In genomic region chr7:44350957-44351711, GRCm38 (mm10) we compare ENCODE assay signal across 8 mouse cellular contexts. TPM values are rescaled to one million over a fixed set of nuclear protein-coding genes. Genes with fewer than 3 reads are reported as not detected.
DNase-seq lines count a peak whose midpoint lies in the region; ATAC-seq and TF ChIP-seq lines count a peak whose summit lies in the region.

No protein-coding gene starts in this region.

- no peaks in the 10 kb centered on the region for H3K79me2 ChIP-seq in MEL (ENCODE audit: control insufficient read depth, insufficient read depth, low read length, poor library complexity)

- no peaks in the 10 kb centered on the region for H3K27me3 ChIP-seq in MEL (ENCODE audit: control insufficient read depth in 1 of 2, insufficient read depth in 2 of 2, low read length in 2 of 2)
- peaks cover 60% of the 10 kb centered on the region for H3K27me3 ChIP-seq in forebrain, embryonic 15.5 days
- peaks cover 71% of the 10 kb centered on the region for H3K27me3 ChIP-seq in lung, embryonic 15.5 days
- H3K27me3 ChIP-seq in thymus, adult 2 months (ENCODE audit: control insufficient read depth, insufficient read depth, low read length): peaks cover 20% of the 10 kb centered on the region; the same call in 1 of the 2 replicates

- H3K4me2 ChIP-seq in forebrain, embryonic 15.5 days (replicated peaks): peak overlapping the region; percentile 47
- peak overlapping the region; percentile 63 for H3K4me2 ChIP-seq in lung, embryonic 15.5 days

- no peak overlapping the region for H3K27ac ChIP-seq in MEL (ENCODE audit: control insufficient read depth, low read depth, low read length)
- 0 out of 2 replicates have a peak overlapping the region, but pooled peaks have one; percentile 5 for H3K27ac ChIP-seq in forebrain, embryonic 15.5 days (replicated peaks)
- H3K27ac ChIP-seq in layer of hippocampus, adult 2 months: peak overlapping the region; percentile 75
- H3K27ac ChIP-seq in lung, embryonic 15.5 days: no peak overlapping the region
- H3K27ac ChIP-seq in olfactory bulb, adult 2 months (ENCODE audit: insufficient read depth, low read depth, low read length): peak overlapping the region; percentile 70
- no peak overlapping the region for H3K27ac ChIP-seq in thymus, adult 2 months (ENCODE audit: control insufficient read depth, insufficient read depth, low read length)

- WGBS in forebrain, embryonic 15.5 days: 3% methylated on average over 25 of the region's 25 CpGs
- WGBS in lung, embryonic 15.5 days: 5% methylated on average over 25 of the region's 25 CpGs
- 6% methylated on average over 25 of the region's 25 CpGs for WGBS in olfactory bulb, adult 2 months
- 6% methylated on average over 25 of the region's 25 CpGs for WGBS in thymus, adult 2 months

- TF ChIP-seq POLR2A in MEL (IDR thresholded peaks at IDR 0.05; ENCODE audit: control insufficient read depth in 1 of 2, insufficient read depth in 1 of 2, low read depth in 1 of 2, low read length in 2 of 2, poor library complexity in 1 of 2): no peak
- no peak for TF ChIP-seq POLR2A in olfactory bulb, adult 2 months (IDR thresholded peaks at IDR 0.05; ENCODE audit: insufficient read depth, low read depth, low read length)
- no peak for TF ChIP-seq POLR2A in thymus, adult 2 months (IDR thresholded peaks at IDR 0.05; ENCODE audit: control insufficient read depth, extremely low read depth, insufficient read depth, low read length, poor library complexity)

- H3K9ac ChIP-seq in MEL (ENCODE audit: control insufficient read depth, low read depth, low read length, poor library complexity, severe bottlenecking): no peak overlapping the region
- H3K9ac ChIP-seq in forebrain, embryonic 15.5 days (replicated peaks): peak overlapping the region; percentile 33
- peak overlapping the region; percentile 36 for H3K9ac ChIP-seq in lung, embryonic 15.5 days

- H3K4me3 ChIP-seq in MEL (ENCODE audit: control insufficient read depth in 1 of 2, insufficient read depth in 1 of 2, low read depth in 2 of 2, low read length in 2 of 2): no peak overlapping the region
- H3K4me3 ChIP-seq in forebrain, embryonic 15.5 days: peak overlapping the region; percentile 23
- peak overlapping the region; percentile 1; the same call in 1 of the 2 replicates for H3K4me3 ChIP-seq in layer of hippocampus, adult 2 months
- peak overlapping the region; percentile 28 for H3K4me3 ChIP-seq in lung, embryonic 15.5 days
- no peak overlapping the region for H3K4me3 ChIP-seq in olfactory bulb, adult 2 months (ENCODE audit: insufficient read depth, low read depth, low read length)
- no peak overlapping the region for H3K4me3 ChIP-seq in thymus, adult 2 months (ENCODE audit: control insufficient read depth, insufficient read depth, low read length)

- no peaks in the 10 kb centered on the region for H3K9me3 ChIP-seq in MEL (replicated peaks; ENCODE audit: insufficient read depth, low read length)
- H3K9me3 ChIP-seq in forebrain, embryonic 15.5 days: no peaks in the 10 kb centered on the region
- no peaks in the 10 kb centered on the region for H3K9me3 ChIP-seq in lung, embryonic 15.5 days

- 0 out of 4 replicates have a peak, but pooled peaks cover 0 to under 1% of the 10 kb centered on the region in 2 experiments for H3K36me3 ChIP-seq in MEL (ENCODE audit: control insufficient read depth in 1 of 2, insufficient read depth in 2 of 2, low read length in 2 of 2)
- H3K36me3 ChIP-seq in forebrain, embryonic 15.5 days: peaks cover 12% of the 10 kb centered on the region
- no peaks in the 10 kb centered on the region for H3K36me3 ChIP-seq in lung, embryonic 15.5 days
- no peaks in the 10 kb centered on the region for H3K36me3 ChIP-seq in thymus, adult 2 months (ENCODE audit: control insufficient read depth, insufficient read depth, low read length)

- DNase-seq in MEL (ENCODE audit: low read depth, low spot score): peak; percentile 76
- peak; percentile 84 for DNase-seq in heart, postnatal 4 days
- DNase-seq in layer of hippocampus, adult 2 months (ENCODE audit: low spot score in 2 of 2): peak; percentile 85 to 87
- peak; percentile 68 for DNase-seq in thymus, adult 2 months

- TF ChIP-seq RAD21 in MEL (IDR thresholded peaks at IDR 0.05; ENCODE audit: low read depth, low read length): peak; percentile 86

- TF ChIP-seq EP300 in MEL (IDR thresholded peaks at IDR 0.05; ENCODE audit: low read depth in 1 of 2, low read length in 2 of 2): no peak

- H3K4me1 ChIP-seq in MEL (ENCODE audit: control insufficient read depth in 1 of 2, insufficient read depth in 2 of 2, low read length in 2 of 2): peaks cover 0 to 11% of the 10 kb centered on the region in 2 experiments; a peak in 2 of 4 replicates
- peaks cover 34% of the 10 kb centered on the region for H3K4me1 ChIP-seq in forebrain, embryonic 15.5 days
- H3K4me1 ChIP-seq in lung, embryonic 15.5 days: peaks cover 31% of the 10 kb centered on the region
- H3K4me1 ChIP-seq in olfactory bulb, adult 2 months (ENCODE audit: control insufficient read depth, insufficient read depth, low read length): peaks cover 44% of the 10 kb centered on the region
- H3K4me1 ChIP-seq in thymus, adult 2 months (replicated peaks; ENCODE audit: control insufficient read depth, insufficient read depth, low read length): no peaks in the 10 kb centered on the region

- TF ChIP-seq CTCF in MEL (IDR thresholded peaks at IDR 0.05 in 2 of 3, conservative IDR thresholded peaks at IDR 0.05 in 1 of 3; ENCODE audit: control insufficient read depth in 1 of 3, insufficient read depth in 1 of 3, low read depth in 2 of 3, low read length in 3 of 3, poor library complexity in 1 of 3, severe bottlenecking in 1 of 3): peak; percentile 52 to 90 (median 80); a peak in 5 of 6 replicates
- peak; percentile 95 for TF ChIP-seq CTCF in layer of hippocampus, adult 2 months (conservative IDR thresholded peaks at IDR 0.05)
- TF ChIP-seq CTCF in olfactory bulb, adult 2 months (IDR thresholded peaks at IDR 0.05; ENCODE audit: insufficient read depth, low read depth, low read length): no peak
- no peak for TF ChIP-seq CTCF in thymus, adult 2 months (IDR thresholded peaks at IDR 0.05; ENCODE audit: borderline replicate concordance, control insufficient read depth, extremely low read depth, insufficient read depth, low read length, poor library complexity)

- peak; percentile 20; the same call in 1 of the 2 replicates for ATAC-seq in cerebellum, adult (ENCODE audit: insufficient number of reproducible peaks, low FRiP score, low TSS enrichment)
- peak; percentile 57 for ATAC-seq in forebrain, embryonic 15.5 days (replicated peaks)
- ATAC-seq in lung, embryonic 15.5 days (ENCODE audit: borderline replicate concordance, extremely low read depth, low FRiP score, low TSS enrichment): peak; percentile 46

TF ChIP-seq in MEL, 35 proteins besides CTCF, POLR2A, EP300 and RAD21 (continues in another document):
- TF ChIP-seq TAL1 (IDR thresholded peaks at IDR 0.05; ENCODE audit: low read length): no peak
- TF ChIP-seq MAZ (IDR thresholded peaks at IDR 0.05; ENCODE audit: low read depth, low read length): no peak
- no peak for TF ChIP-seq UBTF (IDR thresholded peaks at IDR 0.05; ENCODE audit: borderline replicate concordance, insufficient read depth, low read depth, low read length)

RNA-seq across cellular contexts. Expression of gene Syt3, which starts 32.8 kb away (rescaled TPM):
- 0.08 and 0.20 TPM in 2 replicates for total RNA-seq in MEL (2012; rRNA removed)
- under 1 TPM in 1 of 2 experiments, not detected in 1; 0.56 TPM for polyA plus RNA-seq in MEL (2012; ENCODE audit: insufficient read depth in 1 of 2, insufficient read length in 2 of 2, low read depth in 1 of 2, low replicate concordance in 2 of 2, missing spikeins in 1 of 2)
- 24.5 and 26.7 TPM in 2 replicates for polyA plus RNA-seq in forebrain, embryonic 15.5 days (2015; fragmentation: Nextera tagmentation; extraction: Ambion mirVana)
- 1 to 10 TPM in 1 of 2 experiments, under 1 TPM in 1; 0.88 to 1.4 TPM for total RNA-seq in heart, postnatal 4 days (2021)
- total RNA-seq in layer of hippocampus, adult 2 months (2021): 10 to 100 TPM; 89.4 to 95.9 TPM
- polyA plus RNA-seq in lung, embryonic 15.5 days (2015; fragmentation: Nextera tagmentation; extraction: Ambion mirVana): 2.1 and 2.3 TPM in 2 replicates
- not detected in 2 replicates for polyA plus RNA-seq in olfactory bulb, adult 2 months (2012; ENCODE audit: insufficient read depth, insufficient read length, low replicate concordance, missing spikeins)
- 2.5 and 2.7 TPM in 2 replicates for polyA plus RNA-seq in thymus, adult 2 months (2012; rRNA removed)

RNA-seq across cellular contexts. Expression of gene 1700008O03Rik, which starts 34.5 kb away (rescaled TPM):
- total RNA-seq in MEL (2012; rRNA removed): not detected in 2 replicates
- polyA plus RNA-seq in MEL (2012; ENCODE audit: insufficient read depth in 1 of 2, insufficient read length in 2 of 2, low read depth in 1 of 2, low replicate concordance in 2 of 2, missing spikeins in 1 of 2): under 1 TPM in 1 of 2 experiments, not detected in 1; 0.95 TPM
- polyA plus RNA-seq in forebrain, embryonic 15.5 days (2015; fragmentation: Nextera tagmentation; extraction: Ambion mirVana): 1.1 and 1.4 TPM in 2 replicates
- total RNA-seq in heart, postnatal 4 days (2021): not detected
- 1 to 10 TPM; 3.0 to 3.3 TPM for total RNA-seq in layer of hippocampus, adult 2 months (2021)
- 1.1 and 1.4 TPM in 2 replicates for polyA plus RNA-seq in lung, embryonic 15.5 days (2015; fragmentation: Nextera tagmentation; extraction: Ambion mirVana)
- polyA plus RNA-seq in olfactory bulb, adult 2 months (2012; ENCODE audit: insufficient read depth, insufficient read length, low replicate concordance, missing spikeins): not detected in 2 replicates
- polyA plus RNA-seq in thymus, adult 2 months (2012; rRNA removed): 1.8 and 2.1 TPM in 2 replicates

RNA-seq across cellular contexts. Expression of gene Shank1, which starts 41.1 kb away (rescaled TPM):
- 0.12 and 0.29 TPM in 2 replicates for total RNA-seq in MEL (2012; rRNA removed)
- polyA plus RNA-seq in MEL (2012; ENCODE audit: insufficient read depth in 1 of 2, insufficient read length in 2 of 2, low read depth in 1 of 2, low replicate concordance in 2 of 2, missing spikeins in 1 of 2): 1 to 10 TPM in 1 of 2 experiments, not detected in 1; 3.9 TPM
- 22.0 and 24.2 TPM in 2 replicates for polyA plus RNA-seq in forebrain, embryonic 15.5 days (2015; fragmentation: Nextera tagmentation; extraction: Ambion mirVana)
- 1 to 10 TPM; 3.5 to 4.6 TPM for total RNA-seq in heart, postnatal 4 days (2021)
- total RNA-seq in layer of hippocampus, adult 2 months (2021): 100 to 1,000 TPM; 647 to 698 TPM
- polyA plus RNA-seq in lung, embryonic 15.5 days (2015; fragmentation: Nextera tagmentation; extraction: Ambion mirVana): 0.96 and 1.1 TPM in 2 replicates
- polyA plus RNA-seq in olfactory bulb, adult 2 months (2012; ENCODE audit: insufficient read depth, insufficient read length, low replicate concordance, missing spikeins): 51.0 and 92.9 TPM in 2 replicates
- 1.1 and 1.9 TPM in 2 replicates for polyA plus RNA-seq in thymus, adult 2 months (2012; rRNA removed)

RNA-seq across cellular contexts. Expression of gene Clec11a, which starts 44.4 kb away (rescaled TPM):
- 0.33 and 0.39 TPM in 2 replicates for total RNA-seq in MEL (2012; rRNA removed)
- polyA plus RNA-seq in MEL (2012; ENCODE audit: insufficient read depth in 1 of 2, insufficient read length in 2 of 2, low read depth in 1 of 2, low replicate concordance in 2 of 2, missing spikeins in 1 of 2): under 1 TPM in 1 of 2 experiments, not detected in 1; 0.33 TPM
- polyA plus RNA-seq in forebrain, embryonic 15.5 days (2015; fragmentation: Nextera tagmentation; extraction: Ambion mirVana): 3.7 TPM in 2 replicates
- under 1 TPM; 0.71 to 0.92 TPM for total RNA-seq in heart, postnatal 4 days (2021)
- total RNA-seq in layer of hippocampus, adult 2 months (2021): 1 to 10 TPM; 3.0 to 3.5 TPM
- 2.5 and 2.6 TPM in 2 replicates for polyA plus RNA-seq in lung, embryonic 15.5 days (2015; fragmentation: Nextera tagmentation; extraction: Ambion mirVana)
- polyA plus RNA-seq in olfactory bulb, adult 2 months (2012; ENCODE audit: insufficient read depth, insufficient read length, low replicate concordance, missing spikeins): not detected in 2 replicates
- polyA plus RNA-seq in thymus, adult 2 months (2012; rRNA removed): 2.3 and 3.1 TPM in 2 replicates

Comparison
In these comparisons a context has a peak if more than half of its experiments do, and no peak if none do; other contexts are left out.
1. H3K27ac ChIP-seq: peak in forebrain, embryonic 15.5 days (single experiment), layer of hippocampus, adult 2 months (single experiment) and olfactory bulb, adult 2 months (single experiment); none in MEL (single experiment), lung, embryonic 15.5 days (single experiment) and thymus, adult 2 months (single experiment).
2. H3K4me3 ChIP-seq: peak in forebrain, embryonic 15.5 days (single experiment), layer of hippocampus, adult 2 months (single experiment) and lung, embryonic 15.5 days (single experiment); none in MEL (0 of 2), olfactory bulb, adult 2 months (single experiment) and thymus, adult 2 months (single experiment).
3. CTCF ChIP-seq: peak in MEL (3 of 3) and layer of hippocampus, adult 2 months (single experiment); none in olfactory bulb, adult 2 months (single experiment) and thymus, adult 2 months (single experiment).
4. Peak in every context shown above with its lines, with median percentiles within 50 percentile points of each other: DNase-seq and ATAC-seq.